Comparison of ENCODE assay signal across 23 mouse cellular contexts in the genomic region with DNA sequence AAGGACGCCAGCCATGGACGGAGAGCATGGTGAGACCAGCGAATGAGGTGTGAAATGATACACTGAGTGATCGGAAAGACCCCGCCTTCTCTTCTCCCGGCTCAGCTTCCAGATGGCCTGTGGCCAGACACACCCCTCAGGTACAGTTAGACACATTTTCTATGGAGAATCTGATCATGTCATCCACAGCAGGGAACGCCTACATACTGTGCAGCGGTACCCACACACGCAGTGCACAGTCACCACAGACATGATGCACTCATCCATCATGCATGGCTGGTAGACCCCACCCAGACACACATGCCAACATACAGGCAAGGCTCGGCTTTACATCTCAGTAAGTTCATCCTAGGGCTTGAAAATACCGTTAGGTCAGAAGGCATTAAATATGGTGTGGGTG.
DNase-seq lines count a peak whose midpoint lies in the region; ATAC-seq lines count a peak whose summit lies in the region.
"Had no signal": no experiment of that assay in that cellular context is flagged by ENCODE, and none has a peak within 500 bp of the region (broad histone marks: within the 10 kb centered on the region; RNA-seq: fewer than 3 reads in every experiment).

No protein-coding gene starts in this region.

- DNase-seq in hindbrain, embryonic 14.5 days (ENCODE audit: low spot score) = no peak
- no peak for DNase-seq in frontal cortex, postnatal 25 days (ENCODE audit: low spot score in 2 of 2)
- DNase-seq: adrenal gland, adult 8-10 months; adrenal gland, postnatal 36 days; cerebellum, adult 11 months; cerebellum, adult 2 months; cerebellum, adult 9-11 months; cerebellum, postnatal 25 days; gastrocnemius, adult 2 months; gastrocnemius, postnatal 14 days; heart, adult 11 months had no signal

- H3K9ac ChIP-seq in limb, embryonic 12.5 days (replicated peaks) = no peak overlapping the region
- H3K9ac ChIP-seq in limb, embryonic 15.5 days = no peak overlapping the region
- no peak overlapping the region for H3K9ac ChIP-seq in hindbrain, embryonic 14.5 days
- H3K9ac ChIP-seq: forebrain, embryonic 13.5 days; hindbrain, embryonic 12.5 days had no signal

- peak overlapping the region; percentile 39 for H3K4me3 ChIP-seq in megakaryocyte, embryonic 14.5 days (replicated peaks)
- H3K4me3 ChIP-seq in limb, embryonic 12.5 days (replicated peaks) = no peak overlapping the region
- no peak overlapping the region for H3K4me3 ChIP-seq in limb, embryonic 15.5 days
- no peak overlapping the region for H3K4me3 ChIP-seq in hindbrain, embryonic 14.5 days (replicated peaks; ENCODE audit: low read length)
- H3K4me3 ChIP-seq: forebrain, embryonic 10.5 days; forebrain, embryonic 13.5 days; gastrocnemius, adult 2 months; hindbrain, embryonic 12.5 days had no signal

- 57% methylated on average over 11 of the region's 11 CpGs for WGBS in limb, embryonic 12.5 days
- WGBS in limb, embryonic 15.5 days = 49% methylated on average over 11 of the region's 11 CpGs
- 83% methylated on average over 11 of the region's 11 CpGs for WGBS in hindbrain, embryonic 14.5 days

- H3K36me3 ChIP-seq in megakaryocyte, embryonic 14.5 days (replicated peaks; ENCODE audit: low read length) = no peaks in the 10 kb centered on the region
- H3K36me3 ChIP-seq in limb, embryonic 12.5 days = peaks cover 55% of the 10 kb centered on the region
- H3K36me3 ChIP-seq in limb, embryonic 15.5 days = peaks cover 13% of the 10 kb centered on the region; the same call in 1 of the 2 replicates
- no peaks in the 10 kb centered on the region for H3K36me3 ChIP-seq in hindbrain, embryonic 14.5 days (replicated peaks; ENCODE audit: control insufficient read depth, insufficient read depth)

- no peak overlapping the region for H3K4me2 ChIP-seq in limb, embryonic 12.5 days
- H3K4me2 ChIP-seq in limb, embryonic 15.5 days = 0 out of 2 replicates have a peak overlapping the region, but pooled peaks have one; percentile 6
- no peak overlapping the region for H3K4me2 ChIP-seq in hindbrain, embryonic 14.5 days (replicated peaks)
- H3K4me2 ChIP-seq: forebrain, embryonic 13.5 days; heart, embryonic 11.5 days; hindbrain, embryonic 12.5 days had no signal

- H3K27ac ChIP-seq in limb, embryonic 12.5 days = peak overlapping the region; percentile 9; the same call in 1 of the 2 replicates
- peak overlapping the region; percentile 82 for H3K27ac ChIP-seq in limb, embryonic 15.5 days
- H3K27ac ChIP-seq in hindbrain, embryonic 14.5 days = no peak overlapping the region
- H3K27ac ChIP-seq: forebrain, embryonic 10.5 days; forebrain, embryonic 13.5 days; gastrocnemius, adult 2 months; hindbrain, embryonic 12.5 days had no signal

- ATAC-seq in megakaryocyte, adult 5-6 weeks (ENCODE audit: poor library complexity, severe bottlenecking) = no peak
- ATAC-seq in limb, embryonic 12.5 days (ENCODE audit: insufficient number of reproducible peaks, insufficient read depth, low FRiP score, low TSS enrichment, low read depth) = peak; percentile 42; the same call in 1 of the 2 replicates
- ATAC-seq in limb, embryonic 15.5 days (ENCODE audit: insufficient number of reproducible peaks, low FRiP score, low TSS enrichment, low read depth) = peak; percentile 75
- no peak for ATAC-seq in hindbrain, embryonic 14.5 days (ENCODE audit: low FRiP score)
- ATAC-seq: activated CD4-positive, CD25-positive, alpha-beta regulatory T cell, adult 4 months; CD4-positive, CD25-positive, alpha-beta regulatory T cell, adult 4 months; forebrain, embryonic 13.5 days; forebrain, embryonic 16.5 days; hindbrain, embryonic 16.5 days had no signal

- peaks cover 20% of the 10 kb centered on the region for H3K9me3 ChIP-seq in megakaryocyte, embryonic 14.5 days
- H3K9me3 ChIP-seq in limb, embryonic 12.5 days = peaks cover 25% of the 10 kb centered on the region
- no peaks in the 10 kb centered on the region for H3K9me3 ChIP-seq in limb, embryonic 15.5 days
- H3K9me3 ChIP-seq in hindbrain, embryonic 14.5 days (ENCODE audit: control insufficient read depth, low read length) = 0 out of 2 replicates have a peak, but pooled peaks cover 6% of the 10 kb centered on the region
- H3K9me3 ChIP-seq: hindbrain, embryonic 12.5 days had no signal

- no peaks in the 10 kb centered on the region for H3K4me1 ChIP-seq in megakaryocyte, embryonic 14.5 days
- peaks cover 20% of the 10 kb centered on the region for H3K4me1 ChIP-seq in limb, embryonic 12.5 days (replicated peaks)
- H3K4me1 ChIP-seq in limb, embryonic 15.5 days = peaks cover 17% of the 10 kb centered on the region
- H3K4me1 ChIP-seq in hindbrain, embryonic 14.5 days (replicated peaks; ENCODE audit: control insufficient read depth, insufficient read depth, low read length) = no peaks in the 10 kb centered on the region
- H3K4me1 ChIP-seq: forebrain, embryonic 10.5 days; forebrain, embryonic 13.5 days; hindbrain, embryonic 12.5 days had no signal

- no peaks in the 10 kb centered on the region for H3K27me3 ChIP-seq in megakaryocyte, embryonic 14.5 days (replicated peaks)
- H3K27me3 ChIP-seq in limb, embryonic 12.5 days = no peaks in the 10 kb centered on the region
- H3K27me3 ChIP-seq in limb, embryonic 15.5 days = no peaks in the 10 kb centered on the region
- H3K27me3 ChIP-seq in hindbrain, embryonic 14.5 days (ENCODE audit: control insufficient read depth, insufficient read depth, low read length) = no peaks in the 10 kb centered on the region
- H3K27me3 ChIP-seq: forebrain, embryonic 13.5 days; hindbrain, embryonic 12.5 days had no signal

Comparison
In these comparisons a context has a peak if more than half of its experiments do, and no peak if none do; other contexts are left out.
1. ATAC-seq: peak in limb, embryonic 12.5 days (single experiment) and limb, embryonic 15.5 days (single experiment); none in megakaryocyte, adult 5-6 weeks (single experiment) and hindbrain, embryonic 14.5 days (single experiment).